Comparison of ENCODE assay signal across 26 mouse cellular contexts in the genomic region with DNA sequence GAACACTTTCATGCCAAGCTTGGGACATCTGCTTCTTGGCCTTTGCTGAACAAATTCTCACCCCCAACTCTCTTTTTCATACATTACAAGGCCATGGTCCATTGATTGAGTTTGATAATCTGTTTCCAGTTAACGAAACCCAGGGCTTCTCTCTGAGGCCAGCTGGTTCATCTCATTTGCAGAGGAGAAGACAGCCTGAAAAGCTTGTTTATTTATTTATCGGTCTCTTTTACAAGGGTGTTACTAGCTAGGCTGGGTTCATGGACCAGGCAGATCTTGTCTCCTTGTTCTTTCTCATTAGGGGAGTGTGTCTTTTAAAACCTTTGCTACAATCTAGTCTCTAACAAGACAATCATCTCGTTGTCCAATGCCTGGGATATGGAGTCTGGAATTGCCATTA.
DNase-seq lines count a peak whose midpoint lies in the region; ATAC-seq and TF ChIP-seq lines count a peak whose summit lies in the region.
"Had no signal": no experiment of that assay in that cellular context is flagged by ENCODE, and none has a peak within 500 bp of the region (broad histone marks: within the 10 kb centered on the region; RNA-seq: fewer than 3 reads in every experiment).

No protein-coding gene starts in this region.

- WGBS in kidney, adult 2 months: 58% methylated on average over 3 of the region's 3 CpGs
- WGBS in kidney, embryonic 16.5 days: 28% methylated on average over 3 of the region's 3 CpGs
- WGBS in lung, embryonic 14.5 days: 26% methylated on average over 3 of the region's 3 CpGs
- 46% methylated on average over 3 of the region's 3 CpGs for WGBS in lung, adult 2 months

- no peaks in the 10 kb centered on the region for H3K4me1 ChIP-seq in kidney, adult 2 months (ENCODE audit: control insufficient read depth, insufficient read depth, low read length)
- 0 out of 2 replicates have a peak, but pooled peaks cover 2% of the 10 kb centered on the region for H3K4me1 ChIP-seq in kidney, embryonic 16.5 days (ENCODE audit: insufficient read depth, low read length)
- no peaks in the 10 kb centered on the region for H3K4me1 ChIP-seq in lung, embryonic 14.5 days (ENCODE audit: insufficient read depth)
- no peaks in the 10 kb centered on the region; the same call in 1 of the 2 replicates for H3K4me1 ChIP-seq in lung, adult 2 months (ENCODE audit: control insufficient read depth, insufficient read depth, low read length)
- H3K4me1 ChIP-seq: forebrain, embryonic 10.5 days; heart, embryonic 15.5 days; hindbrain, embryonic 13.5 days; midbrain, embryonic 10.5 days; neural tube, embryonic 13.5 days had no signal

- TF ChIP-seq CTCF in kidney, adult 2 months (conservative IDR thresholded peaks at IDR 0.05; ENCODE audit: insufficient read depth, insufficient read length, low read depth, low read length): no peak
- no peak for TF ChIP-seq CTCF in lung, embryonic 14.5 days (IDR thresholded peaks at IDR 0.05; ENCODE audit: low read depth)
- no peak for TF ChIP-seq CTCF in lung, adult 2 months (IDR thresholded peaks at IDR 0.05; ENCODE audit: insufficient read depth, low read length)

- H3K36me3 ChIP-seq in kidney, adult 2 months (ENCODE audit: control insufficient read depth, insufficient read depth, low read length): no peaks in the 10 kb centered on the region
- no peaks in the 10 kb centered on the region for H3K36me3 ChIP-seq in kidney, embryonic 16.5 days (ENCODE audit: insufficient read depth, low read length)
- H3K36me3 ChIP-seq in lung, embryonic 14.5 days (ENCODE audit: insufficient read depth): no peaks in the 10 kb centered on the region
- H3K36me3 ChIP-seq: forebrain, embryonic 10.5 days; heart, embryonic 15.5 days; hindbrain, embryonic 13.5 days; limb, embryonic 12.5 days; midbrain, embryonic 10.5 days; neural tube, embryonic 13.5 days had no signal

- peak; percentile 19 for DNase-seq in kidney, adult 2 months
- peak; percentile 81 for DNase-seq in lung, embryonic 14.5 days
- DNase-seq in lung, adult 2 months: no peak
- peak; percentile 45 for DNase-seq in embryo, embryonic 10.5 days (ENCODE audit: low spot score)
- DNase-seq in kidney, postnatal 14 days: peak; percentile 7
- no peak for DNase-seq in gastrocnemius, postnatal 36 days
- DNase-seq: adrenal gland, postnatal 36 days; cerebellum, adult 9-10 months; gastrocnemius, postnatal 25 days; heart, postnatal 36 days; liver, postnatal 0 days; retina, postnatal 1 day; thymus, postnatal 14 days had no signal

- H3K9ac ChIP-seq in kidney, embryonic 16.5 days (replicated peaks; ENCODE audit: low read length): no peak overlapping the region
- no peak overlapping the region for H3K9ac ChIP-seq in lung, embryonic 14.5 days
- H3K9ac ChIP-seq: heart, embryonic 15.5 days; hindbrain, embryonic 13.5 days; limb, embryonic 12.5 days; liver, postnatal 0 days; neural tube, embryonic 13.5 days had no signal

- intact Hi-C loops in gastrocnemius, postnatal 36 days (cut with DNase I): no loop called here

- no peak for TF ChIP-seq POLR2A in kidney, adult 2 months (IDR thresholded peaks at IDR 0.05; ENCODE audit: low read depth, low read length)
- no peak for TF ChIP-seq POLR2A in lung, adult 2 months (IDR thresholded peaks at IDR 0.05; ENCODE audit: borderline replicate concordance, extremely low read depth, low read depth, low read length)

- H3K4me2 ChIP-seq in kidney, embryonic 16.5 days (replicated peaks; ENCODE audit: low read depth, low read length): no peak overlapping the region
- H3K4me2 ChIP-seq in lung, embryonic 14.5 days: no peak overlapping the region
- H3K4me2 ChIP-seq: heart, embryonic 15.5 days; hindbrain, embryonic 13.5 days; limb, embryonic 12.5 days; liver, embryonic 11.5 days; neural tube, embryonic 13.5 days had no signal

- no peak for ATAC-seq in kidney, embryonic 16.5 days (ENCODE audit: low FRiP score, low TSS enrichment)
- peak; percentile 74; the same call in 1 of the 2 replicates for ATAC-seq in lung, embryonic 14.5 days (ENCODE audit: insufficient read depth)
- ATAC-seq: CD4-positive, CD25-positive, alpha-beta regulatory T cell, adult 4 months; forebrain, embryonic 16.5 days; midbrain, embryonic 16.5 days; Patski had no signal

- no peaks in the 10 kb centered on the region for H3K9me3 ChIP-seq in kidney, embryonic 16.5 days (ENCODE audit: low read length)
- H3K9me3 ChIP-seq in lung, embryonic 14.5 days (ENCODE audit: low read depth, low read length): no peaks in the 10 kb centered on the region
- H3K9me3 ChIP-seq: forebrain, embryonic 10.5 days; heart, embryonic 15.5 days; hindbrain, embryonic 13.5 days; limb, embryonic 12.5 days; midbrain, embryonic 10.5 days; neural tube, embryonic 13.5 days had no signal

- no peaks in the 10 kb centered on the region for H3K27me3 ChIP-seq in kidney, adult 2 months (replicated peaks; ENCODE audit: control insufficient read depth, insufficient read depth, low read length)
- no peaks in the 10 kb centered on the region for H3K27me3 ChIP-seq in kidney, embryonic 16.5 days (ENCODE audit: insufficient read depth, low read length)
- no peaks in the 10 kb centered on the region for H3K27me3 ChIP-seq in lung, embryonic 14.5 days (ENCODE audit: insufficient read depth, low read length)
- H3K27me3 ChIP-seq: heart, embryonic 15.5 days; hindbrain, embryonic 13.5 days; limb, embryonic 12.5 days; neural tube, embryonic 13.5 days had no signal

- H3K4me3 ChIP-seq in kidney, adult 2 months (ENCODE audit: insufficient read depth, low read depth, low read length): no peak overlapping the region
- no peak overlapping the region for H3K4me3 ChIP-seq in kidney, embryonic 16.5 days (ENCODE audit: low read length)
- no peak overlapping the region for H3K4me3 ChIP-seq in lung, embryonic 14.5 days (ENCODE audit: low read depth, low read length)
- H3K4me3 ChIP-seq in lung, adult 2 months (replicated peaks; ENCODE audit: extremely low read depth, low read depth, low read length): no peak overlapping the region
- H3K4me3 ChIP-seq: forebrain, embryonic 10.5 days; heart, embryonic 15.5 days; hindbrain, embryonic 13.5 days; limb, embryonic 12.5 days; midbrain, embryonic 10.5 days; myocyte; neural tube, embryonic 13.5 days had no signal

- H3K27ac ChIP-seq in kidney, adult 2 months (ENCODE audit: insufficient read depth, low read depth, low read length): no peak overlapping the region
- no peak overlapping the region for H3K27ac ChIP-seq in kidney, embryonic 16.5 days (ENCODE audit: low read length)
- H3K27ac ChIP-seq in lung, embryonic 14.5 days (ENCODE audit: low read depth): no peak overlapping the region
- H3K27ac ChIP-seq: forebrain, embryonic 10.5 days; heart, embryonic 15.5 days; hindbrain, embryonic 13.5 days; limb, embryonic 12.5 days; midbrain, embryonic 10.5 days; neural tube, embryonic 13.5 days had no signal

Comparison
In these comparisons a context has a peak if more than half of its experiments do, and no peak if none do; other contexts are left out.
1. DNase-seq: peak in kidney, adult 2 months (single experiment), lung, embryonic 14.5 days (single experiment), embryo, embryonic 10.5 days (single experiment) and kidney, postnatal 14 days (single experiment); none in lung, adult 2 months (single experiment) and gastrocnemius, postnatal 36 days (0 of 2).